Mouse (Mus musculus) small intestine, adult 2 months (tissue): ENCODE measurements around the gene Dguok. TPM values are rescaled to one million over a fixed set of nuclear protein-coding genes. Genes with fewer than 3 reads are reported as not detected.

Experiments used
- H3K27ac ChIP-seq: fragments of 200-500 bp; 2 replicates; pipeline ENCODE4 v1.5.1; 2012; ENCODE audit warnings: low read depth, low read length, control low read depth, inconsistent platforms; ENCODE audit not compliant: insufficient read depth
- H3K27me3 ChIP-seq: fragments of 200-500 bp; 2 replicates; pipeline ENCODE4 v1.6.1; 2012; ENCODE audit warnings: mild to moderate bottlenecking, moderate library complexity, low read length, inconsistent platforms; ENCODE audit not compliant: control insufficient read depth, insufficient read depth
- H3K36me3 ChIP-seq: fragments of 200-500 bp; 2 replicates; pipeline ENCODE4 v1.6.1; 2012; ENCODE audit warnings: mild to moderate bottlenecking, low read length, control low read depth, inconsistent platforms; ENCODE audit not compliant: control insufficient read depth, insufficient read depth
- H3K4me1 ChIP-seq: fragments of 200-500 bp; 2 replicates; pipeline ENCODE4 v1.6.1; 2012; ENCODE audit warnings: low read length, inconsistent platforms, mixed read lengths; ENCODE audit not compliant: control insufficient read depth, insufficient read depth, insufficient read length
- H3K4me3 ChIP-seq: fragments of 200-500 bp; 2 replicates; pipeline ENCODE4 v1.5.1; 2012; ENCODE audit warnings: low read depth, mild to moderate bottlenecking, control low read depth, inconsistent platforms, low read length, moderate library complexity
- CTCF ChIP-seq: fragments of 200-500 bp; IDR thresholded peaks from 2 replicates; pipeline ENCODE4 v1.5.1; 2012; ENCODE audit warnings: low read depth, mild to moderate bottlenecking, control low read depth, inconsistent platforms, low read length, moderate library complexity, mixed read lengths; ENCODE audit not compliant: insufficient replicate concordance, insufficient read length; ENCODE audit errors: extremely low read depth
- POLR2A ChIP-seq: fragments of 200-500 bp; IDR thresholded peaks from 2 replicates; pipeline ENCODE4 v1.6.1; 2012; ENCODE audit warnings: low read depth, mild to moderate bottlenecking, control low read depth, inconsistent platforms, low read length, moderate library complexity
- WGBS: fragments of 180-500 bp; shearing (Covaris S2); methylation state at CpG from one replicate; pipeline ENCODE4 v1.1.7; 2018; 5-methylcytosine and 5-hydroxymethylcytosine counted together
- polyA plus RNA-seq: library from polyadenylated mRNA; depleted of rRNA; stranded (reverse); fragments of >200 nt; gene quantifications from 2 replicates; pipeline ENCODE4 v1.2.3, GENCODE M21; 2012

Gene Dguok
- polyA plus RNA-seq, 1 experiment, result 19.7 TPM

GRCm38 (mm10) chr6:83443441-83444340 lies 63.1 kb downstream of the Dguok start:
- 6% methylated on average over 13 of the region's 13 CpGs for WGBS
- Histone ChIP-seq H3K36me3 (peaks cover 2% of the 10 kb centered on the region; the same call in 1 of the 2 replicates), H3K27ac (peak overlapping the region; percentile 67), H3K4me3 (no peak overlapping the region), H3K27me3 (no peaks in the 10 kb centered on the region), H3K4me1 (peaks cover 58% of the 10 kb centered on the region)
- no peak for TF ChIP-seq CTCF
- TF ChIP-seq POLR2A, result no peak

- Histone ChIP-seq H3K36me3 (peaks cover 8% of the 10 kb centered on the region; the same call in 1 of the 2 replicates), H3K4me3 (no peak overlapping the region), H3K27ac (peak overlapping the region; percentile 27), H3K4me1 (peaks cover 60% of the 10 kb centered on the region), H3K27me3 (no peaks in the 10 kb centered on the region)
- WGBS, result 31% methylated on average over 3 of the region's 3 CpGs
- TF ChIP-seq CTCF (no peak), POLR2A (no peak)
Observed at GRCm38 (mm10) chr6:83442639-83443038, 64.1 kb downstream of the Dguok start.

GRCm38 (mm10) chr6:83441259-83442061 lies 65.3 kb downstream of the Dguok start:
- Histone ChIP-seq H3K36me3 (peaks cover 10% of the 10 kb centered on the region; the same call in 1 of the 2 replicates), H3K4me1 (peaks cover 54% of the 10 kb centered on the region), H3K27me3 (no peaks in the 10 kb centered on the region), H3K27ac (peak overlapping the region; percentile 64), H3K4me3 (peak overlapping the region; percentile 84)
- under 1% methylated on average over 48 of the region's 48 CpGs for WGBS
- TF ChIP-seq CTCF (no peak), POLR2A (peak; percentile 86)

- WGBS, result 14% methylated on average over 26 of the region's 26 CpGs
- Histone ChIP-seq H3K36me3 (peaks cover 12% of the 10 kb centered on the region; the same call in 1 of the 2 replicates), H3K27ac (peak overlapping the region; percentile 62), H3K4me1 (peaks cover 49% of the 10 kb centered on the region), H3K27me3 (no peaks in the 10 kb centered on the region), H3K4me3 (peak overlapping the region; percentile 84)
- TF ChIP-seq CTCF, result no peak
- no peak for TF ChIP-seq POLR2A
Observed at GRCm38 (mm10) chr6:83440510-83441258, 66.1 kb downstream of the Dguok start.

- 42% methylated on average over 3 of the region's 3 CpGs for WGBS
- Histone ChIP-seq H3K4me3 (peak overlapping the region; percentile 84), H3K4me1 (peaks cover 44% of the 10 kb centered on the region)
Observed at GRCm38 (mm10) chr6:83440197-83440509, 66.6 kb downstream of the Dguok start.

DNA sequence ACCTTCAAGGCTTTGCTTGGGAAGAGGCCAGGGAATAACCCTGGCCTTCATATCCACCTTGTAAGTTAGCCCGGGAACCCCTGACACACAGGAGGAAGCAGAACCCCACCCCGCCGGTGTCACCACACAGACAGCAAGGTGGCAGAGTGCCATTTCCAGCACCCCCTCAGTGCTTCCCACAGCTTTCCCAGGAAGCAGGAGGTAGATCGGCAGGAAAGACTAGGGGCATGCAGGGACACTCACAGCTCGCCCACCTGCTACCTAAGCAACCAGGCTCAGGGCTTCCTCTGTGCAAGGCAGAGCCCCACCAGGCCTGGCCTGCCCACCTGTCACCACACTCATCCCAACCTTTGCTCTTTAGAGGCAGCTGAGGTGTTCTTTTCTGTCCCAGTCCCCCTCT lies 67.0 kb downstream of the Dguok start:
- Histone ChIP-seq H3K4me3 (peak overlapping the region; percentile 84), H3K36me3 (peaks cover 12% of the 10 kb centered on the region; the same call in 1 of the 2 replicates), H3K27me3 (no peaks in the 10 kb centered on the region), H3K4me1 (peaks cover 41% of the 10 kb centered on the region), H3K27ac (no peak overlapping the region)
- TF ChIP-seq CTCF (no peak), POLR2A (no peak)
- WGBS, result 52% methylated on average over 5 of the region's 5 CpGs

More at GRCm38 (mm10) chr6:83440197-83440509, 66.6 kb downstream of the Dguok start:
- H3K27me3 ChIP-seq, result no peaks in the 10 kb centered on the region
- peaks cover 12% of the 10 kb centered on the region; the same call in 1 of the 2 replicates for H3K36me3 ChIP-seq
- no peak overlapping the region for H3K27ac ChIP-seq
- no peak for TF ChIP-seq POLR2A
- TF ChIP-seq CTCF, result no peak

GRCm38 (mm10) chr6:83439119-83439767 lies 67.5 kb downstream of the Dguok start:
- 84% methylated on average over 13 of the region's 13 CpGs for WGBS
- TF ChIP-seq CTCF (no peak), POLR2A (no peak)
- no peaks in the 10 kb centered on the region for H3K27me3 ChIP-seq
- H3K4me3 ChIP-seq, result peak overlapping the region; percentile 84; the same call in 1 of the 2 replicates
- H3K36me3 ChIP-seq, result peaks cover 15% of the 10 kb centered on the region
- H3K4me1 ChIP-seq, result peaks cover 37% of the 10 kb centered on the region
- no peak overlapping the region for H3K27ac ChIP-seq
